24 mouse cellular contexts compared by ENCODE assay signal in the genomic region with DNA sequence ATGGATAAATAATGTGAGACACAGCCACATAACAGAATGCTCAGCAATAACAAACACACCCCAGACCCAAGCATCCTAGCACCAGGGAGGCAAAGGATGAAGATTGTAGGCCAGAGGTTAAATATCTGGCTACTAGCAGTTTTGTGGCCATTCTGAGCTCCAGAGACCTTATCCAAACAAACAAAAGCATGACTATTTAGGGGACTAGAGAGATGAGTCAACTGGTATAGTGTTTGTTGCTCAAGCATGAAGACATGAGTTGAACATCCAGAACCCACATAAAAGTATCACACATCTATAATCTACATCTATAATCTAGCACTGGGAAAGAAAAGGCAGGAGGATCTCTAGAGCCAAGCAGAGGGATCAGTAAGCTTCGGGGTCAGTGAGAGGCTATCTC. TPM values are rescaled to one million over a fixed set of nuclear protein-coding genes. Genes with fewer than 3 reads are reported as not detected.
DNase-seq lines count a peak whose midpoint lies in the region; ATAC-seq and TF ChIP-seq lines count a peak whose summit lies in the region.
"Had no signal": no experiment of that assay in that cellular context is flagged by ENCODE, and none has a peak within 500 bp of the region (broad histone marks: within the 10 kb centered on the region; RNA-seq: fewer than 3 reads in every experiment).

No protein-coding gene starts in this region.

- no peaks in the 10 kb centered on the region for H3K27me3 ChIP-seq in heart, embryonic 10.5 days (ENCODE audit: insufficient read depth, poor library complexity, severe bottlenecking)
- H3K27me3 ChIP-seq in C2C12 (ENCODE audit: control insufficient read depth, insufficient read depth, insufficient read length): no peaks in the 10 kb centered on the region
- H3K27me3 ChIP-seq in Patski: no peaks in the 10 kb centered on the region
- H3K27me3 ChIP-seq: CH12.LX had no signal

- peak; percentile 36 for DNase-seq in heart, adult 11 months
- no peak for DNase-seq in heart, embryonic 10.5 days (ENCODE audit: low spot score)
- DNase-seq in 3T3-L1 (ENCODE audit: low read depth, low spot score) (peak; percentile 48), Patski (ENCODE audit: low read depth, low spot score) (peak; percentile 61)
- DNase-seq in adrenal gland, postnatal 14 days: no peak
- no peak for DNase-seq in spleen, postnatal 36 days (ENCODE audit: low spot score in 2 of 2)
- no peak for DNase-seq in adrenal gland, postnatal 25 days
- DNase-seq: adrenal gland, adult 2 months; adrenal gland, adult 8-10 months; adrenal gland, postnatal 10 days; adrenal gland, postnatal 36 days; B cell, adult 2 months; cerebellum, adult 11 months; cerebellum, adult 11-12 months; cerebellum, adult 18-20 months; cerebellum, adult 2 months; cerebellum, adult 8-10 months; cerebellum, adult 9-10 months; cerebellum, adult 9-11 months had no signal

- H3K4me1 ChIP-seq in heart, embryonic 10.5 days: peaks cover 4% of the 10 kb centered on the region; the same call in 1 of the 2 replicates

- no peak overlapping the region for H3K27ac ChIP-seq in heart, embryonic 10.5 days

- no peaks in the 10 kb centered on the region for H3K79me3 ChIP-seq in C2C12 (ENCODE audit: low read depth)

- peak; percentile 54 for ATAC-seq in Patski
- ATAC-seq: activated CD4-positive, CD25-positive, alpha-beta regulatory T cell, adult 4 months; CD4-positive, CD25-positive, alpha-beta regulatory T cell, adult 4 months had no signal

- POLR2A ChIA-PET in Patski (lab: Charles Lee): no interaction called here

- WGBS in heart, embryonic 10.5 days: 96% methylated on average over 1 of the region's 1 CpGs

- H3K79me2 ChIP-seq in C2C12 (ENCODE audit: control insufficient read depth, insufficient read depth): no peaks in the 10 kb centered on the region

- TF ChIP-seq CTCF in C2C12 (IDR thresholded peaks at IDR 0.05; ENCODE audit: control insufficient read depth, insufficient read depth, insufficient read length) (no peak), Patski (IDR thresholded peaks at IDR 0.05) (no peak)

- H3K36me3 ChIP-seq in heart, embryonic 10.5 days: peaks cover 15% of the 10 kb centered on the region
- peaks cover 4% of the 10 kb centered on the region for H3K36me3 ChIP-seq in C2C12 (ENCODE audit: control insufficient read depth, insufficient read depth)

- in situ Hi-C loops in Patski (cut with MboI; ENCODE audit: low pct_unique_long_range_greater_than_20kb): no loop called here

- H3K9me3 ChIP-seq in heart, embryonic 10.5 days: no peaks in the 10 kb centered on the region
- H3K9me3 ChIP-seq: G1E had no signal

- H3K4me3 ChIP-seq in heart, embryonic 10.5 days: no peak overlapping the region
- H3K4me3 ChIP-seq in C2C12 (ENCODE audit: insufficient read depth, poor library complexity, severe bottlenecking): no peak overlapping the region

- H3ac ChIP-seq in C2C12 (ENCODE audit: control insufficient read depth, insufficient read length, low read depth): no peak overlapping the region

- CTCF ChIA-PET in Patski (lab: Charles Lee): interaction anchor here (1.5 kb wide), 1 partner anchor 9 kb away, joined by 3 read pairs; no protein-coding TSS in a partner anchor

TF ChIP-seq in C2C12, 6 proteins besides CTCF, POLR2A, EP300 and RAD21:
- TF ChIP-seq CEBPB (IDR thresholded peaks at IDR 0.05; ENCODE audit: low read depth) (peak; percentile 45), MYOG (IDR thresholded peaks at IDR 0.05; ENCODE audit: control insufficient read depth, extremely low read depth, insufficient read length) (no peak)
TF ChIP-seq in C2C12: peak in this region for 1.

RNA-seq across cellular contexts. Expression of gene Eef1akmt2, which starts 10.0 kb away (rescaled TPM):
- 44.1 and 54.1 TPM in 2 replicates for polyA plus RNA-seq in heart, embryonic 10.5 days (2016; fragmentation: Nextera tagmentation; extraction: Ambion mirVana)
- polyA plus RNA-seq in C2C12 (2012; fragmentation: generic; extraction: Trizol) (17.1 TPM), Patski (2021) (42.7 TPM)
- 26.3 and 30.4 TPM in 2 replicates for total RNA-seq in adrenal gland, postnatal 14 days (2021)
- 30.5 and 36.6 TPM in 2 replicates for total RNA-seq in adrenal gland, postnatal 25 days (2021)

RNA-seq across cellular contexts. Expression of gene Abraxas2, which starts 16.6 kb away (rescaled TPM):
- 26.9 and 28.0 TPM in 2 replicates for polyA plus RNA-seq in heart, embryonic 10.5 days (2016; fragmentation: Nextera tagmentation; extraction: Ambion mirVana)
- polyA plus RNA-seq in C2C12 (2012; fragmentation: generic; extraction: Trizol) (8.9 TPM), Patski (2021) (40.5 TPM)
- 33.6 and 35.8 TPM in 2 replicates for total RNA-seq in adrenal gland, postnatal 14 days (2021)
- total RNA-seq in adrenal gland, postnatal 25 days (2021): 35.4 and 39.5 TPM in 2 replicates

RNA-seq across cellular contexts. Expression of gene Fam53b, which starts 28.8 kb away (rescaled TPM):
- polyA plus RNA-seq in heart, embryonic 10.5 days (2016; fragmentation: Nextera tagmentation; extraction: Ambion mirVana): 17.7 and 18.4 TPM in 2 replicates
- polyA plus RNA-seq in C2C12 (2012; fragmentation: generic; extraction: Trizol): 3.2 TPM
- 36.3 TPM for polyA plus RNA-seq in Patski (2021)
- total RNA-seq in adrenal gland, postnatal 14 days (2021): 64.8 and 65.8 TPM in 2 replicates
- 86.3 and 107 TPM in 2 replicates for total RNA-seq in adrenal gland, postnatal 25 days (2021)

Comparison
In these comparisons a context has a peak if more than half of its experiments do, and no peak if none do; other contexts are left out.
1. DNase-seq: peak in heart, adult 11 months (single experiment), 3T3-L1 (single experiment) and Patski (single experiment); none in heart, embryonic 10.5 days (single experiment), adrenal gland, postnatal 14 days (single experiment), spleen, postnatal 36 days (0 of 2) and adrenal gland, postnatal 25 days (single experiment).